Mouse (Mus musculus): ENCODE results near the gene Eno3. TPM values are rescaled to one million over a fixed set of nuclear protein-coding genes. Genes with fewer than 3 reads are reported as not detected.

The Eno3 gene
- polyA plus RNA-seq, 1 experiment = 30.9 TPM

GRCm38 (mm10) chr11:70652884-70653344, 4.1 kb upstream of the Eno3 start:
- H3K4me3 ChIP-seq (ENCODE audit: insufficient read depth, low read depth, low read length) = peak overlapping the region; percentile 100
- H3K4me1 ChIP-seq (ENCODE audit: control insufficient read depth, insufficient read depth, low read length) = peaks cover 15% of the 10 kb centered on the region; the same call in 1 of the 2 replicates
- TF ChIP-seq POLR2A (IDR thresholded peaks at IDR 0.05; ENCODE audit: low read depth, low read length) (no peak), CTCF (conservative IDR thresholded peaks at IDR 0.05; ENCODE audit: insufficient read depth, insufficient read length, low read depth, low read length) (no peak)
- no peak for DNase-seq
- WGBS = 11% methylated on average over 6 of the region's 6 CpGs
- H3K27ac ChIP-seq (ENCODE audit: insufficient read depth, low read depth, low read length) = peak overlapping the region; percentile 40; the same call in 1 of the 2 replicates
- H3K36me3 ChIP-seq (ENCODE audit: control insufficient read depth, insufficient read depth, low read length) = peaks cover 6% of the 10 kb centered on the region; the same call in 1 of the 2 replicates
- H3K27me3 ChIP-seq (replicated peaks; ENCODE audit: control insufficient read depth, insufficient read depth, low read length) = no peaks in the 10 kb centered on the region

GRCm38 (mm10) chr11:70653345-70654197, 3.4 kb upstream of the Eno3 start:
- Histone ChIP-seq H3K27me3 (replicated peaks; ENCODE audit: control insufficient read depth, insufficient read depth, low read length) (no peaks in the 10 kb centered on the region), H3K4me1 (ENCODE audit: control insufficient read depth, insufficient read depth, low read length) (peaks cover 15% of the 10 kb centered on the region; the same call in 1 of the 2 replicates), H3K36me3 (ENCODE audit: control insufficient read depth, insufficient read depth, low read length) (peaks cover 6% of the 10 kb centered on the region; the same call in 1 of the 2 replicates), H3K4me3 (ENCODE audit: insufficient read depth, low read depth, low read length) (peak overlapping the region; percentile 100), H3K27ac (ENCODE audit: insufficient read depth, low read depth, low read length) (peak overlapping the region; percentile 100)
- no peak for TF ChIP-seq POLR2A (IDR thresholded peaks at IDR 0.05; ENCODE audit: low read depth, low read length)
- TF ChIP-seq CTCF (conservative IDR thresholded peaks at IDR 0.05; ENCODE audit: insufficient read depth, insufficient read length, low read depth, low read length) = no peak
- peak; percentile 69 for DNase-seq
- under 1% methylated on average over 49 of the region's 63 CpGs for WGBS

- peaks cover 12% of the 10 kb centered on the region; the same call in 1 of the 2 replicates for H3K4me1 ChIP-seq (ENCODE audit: control insufficient read depth, insufficient read depth, low read length)
Observed at GRCm38 (mm10) chr11:70654198-70654922, 2.6 kb upstream of the Eno3 start, which contains the start of gene Pfn1. TSS of gene Pfn1 (minus strand) at chr11:70654644.

GRCm38 (mm10) chr11:70654923-70655570, 2.0 kb upstream of the Eno3 start:
- Histone ChIP-seq H3K27ac (ENCODE audit: insufficient read depth, low read depth, low read length) (peak overlapping the region; percentile 93), H3K36me3 (ENCODE audit: control insufficient read depth, insufficient read depth, low read length) (peaks cover 6% of the 10 kb centered on the region; the same call in 1 of the 2 replicates), H3K27me3 (replicated peaks; ENCODE audit: control insufficient read depth, insufficient read depth, low read length) (no peaks in the 10 kb centered on the region), H3K4me3 (ENCODE audit: insufficient read depth, low read depth, low read length) (peak overlapping the region; percentile 100), H3K4me1 (ENCODE audit: control insufficient read depth, insufficient read depth, low read length) (peaks cover 12% of the 10 kb centered on the region; the same call in 1 of the 2 replicates)
- peak; percentile 86 for DNase-seq
- WGBS = under 1% methylated on average over 48 of the region's 48 CpGs
- TF ChIP-seq POLR2A (IDR thresholded peaks at IDR 0.05; ENCODE audit: low read depth, low read length) = peak; percentile 38
- no peak for TF ChIP-seq CTCF (conservative IDR thresholded peaks at IDR 0.05; ENCODE audit: insufficient read depth, insufficient read length, low read depth, low read length)

More at GRCm38 (mm10) chr11:70654198-70654922, 2.6 kb upstream of the Eno3 start, which contains the start of gene Pfn1:
- peak within 1 kb of the TSS; percentile 100 for H3K27ac ChIP-seq (ENCODE audit: insufficient read depth, low read depth, low read length)
- H3K27me3 ChIP-seq (replicated peaks; ENCODE audit: control insufficient read depth, insufficient read depth, low read length) = no peaks in the 10 kb centered on the region
- peaks cover 6% of the 10 kb centered on the region; the same call in 1 of the 2 replicates for H3K36me3 ChIP-seq (ENCODE audit: control insufficient read depth, insufficient read depth, low read length)
- TF ChIP-seq POLR2A (IDR thresholded peaks at IDR 0.05; ENCODE audit: low read depth, low read length) (peak; percentile 82), CTCF (conservative IDR thresholded peaks at IDR 0.05; ENCODE audit: insufficient read depth, insufficient read length, low read depth, low read length) (no peak)
- under 1% methylated on average over 45 of the region's 61 CpGs for WGBS
- peak within 1 kb of the TSS; percentile 100 for H3K4me3 ChIP-seq (ENCODE audit: insufficient read depth, low read depth, low read length)
- DNase-seq = peak; percentile 83

- 3% methylated on average over 61 of the region's 61 CpGs for WGBS
- TF ChIP-seq POLR2A (IDR thresholded peaks at IDR 0.05; ENCODE audit: low read depth, low read length) = no peak
- no peak for TF ChIP-seq CTCF (conservative IDR thresholded peaks at IDR 0.05; ENCODE audit: insufficient read depth, insufficient read length, low read depth, low read length)
- peak; percentile 58 for DNase-seq
- H3K27ac ChIP-seq (ENCODE audit: insufficient read depth, low read depth, low read length) = peak overlapping the region; percentile 93
- peaks cover 3% of the 10 kb centered on the region; the same call in 1 of the 2 replicates for H3K36me3 ChIP-seq (ENCODE audit: control insufficient read depth, insufficient read depth, low read length)
- peak overlapping the region; percentile 100 for H3K4me3 ChIP-seq (ENCODE audit: insufficient read depth, low read depth, low read length)
- H3K4me1 ChIP-seq (ENCODE audit: control insufficient read depth, insufficient read depth, low read length) = peaks cover 12% of the 10 kb centered on the region; the same call in 1 of the 2 replicates
- H3K27me3 ChIP-seq (replicated peaks; ENCODE audit: control insufficient read depth, insufficient read depth, low read length) = no peaks in the 10 kb centered on the region
Observed at GRCm38 (mm10) chr11:70655571-70656455, 1.2 kb upstream of the Eno3 start.
